Mouse (Mus musculus) Muller cell, postnatal 12 days (primary cell): Measurements from ENCODE around the gene Gabre.

Experiments used
- DNase-seq: peaks from one replicate; pipeline ENCODE4 v3.0.0-alpha.2; 2015; ENCODE audit errors: inconsistent ontology term

Gene Gabre

DNA sequence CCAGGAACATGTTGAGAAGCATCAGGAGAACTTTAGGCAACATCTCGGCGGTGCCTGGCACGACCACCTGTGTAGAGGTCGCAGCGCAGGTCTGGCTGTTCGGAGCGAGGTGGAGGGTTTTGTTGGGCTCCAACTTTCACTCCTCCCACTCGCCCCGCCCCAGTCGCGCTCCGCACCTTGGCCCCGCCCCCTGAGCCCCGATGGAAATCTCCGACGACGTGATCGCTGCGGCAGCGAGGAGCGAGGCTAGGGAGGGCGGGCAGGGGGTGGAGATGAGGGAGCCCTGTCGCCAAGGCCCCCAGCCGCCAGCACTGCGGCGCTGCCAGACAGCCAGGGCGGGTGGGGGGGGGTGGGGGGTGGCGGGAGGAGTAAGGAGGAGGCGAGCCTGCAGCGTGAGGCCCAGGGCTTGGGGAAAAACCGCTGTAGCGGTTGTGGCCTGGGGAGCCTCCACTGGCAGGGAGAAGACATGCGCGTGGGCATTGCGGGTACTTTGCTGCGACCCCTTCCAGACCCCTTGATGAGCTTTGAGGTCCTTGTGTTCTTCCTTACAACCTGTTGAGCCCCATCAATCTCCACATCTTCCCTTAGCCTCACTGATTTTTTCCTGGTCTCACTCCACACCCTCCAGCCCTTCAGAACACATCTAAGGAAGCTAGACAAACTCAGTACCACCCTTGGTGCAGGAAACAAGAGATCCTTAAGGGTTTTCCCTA is at the start of gene Gabre:
TSS of gene Gabre (minus strand) at position 145 of the 713 bp plus-strand sequence.
- peak; percentile 69 for DNase-seq

GRCm38 (mm10) chrX:72297812-72298211 is 23.2 kb upstream of the Gabre start:
- DNase-seq, result no peak

- no peak for DNase-seq
Observed at GRCm38 (mm10) chrX:72275372-72275663, 715 bp upstream of the Gabre start.

GRCm38 (mm10) chrX:72273966-72274658 is 491 bp downstream of the Gabre start:
- peak; percentile 16 for DNase-seq

GRCm38 (mm10) chrX:72270637-72271036 is 4.0 kb downstream of the Gabre start:
- DNase-seq, result no peak

- no peak for DNase-seq
Observed at GRCm38 (mm10) chrX:72221717-72222116, 52.9 kb downstream of the Gabre start, which contains the start of gene Magea4. Gene Magea4, plus strand, starts transcription at chrX:72222017.
